Mouse (Mus musculus) right cerebral cortex, postnatal 25 days (tissue): ENCODE results near the gene Vmn1r135.
"Not testable (repeated sequence)": the region's sequence is repeated elsewhere in the genome, so short reads cannot be mapped to it uniquely, and the experiment has no call there.

Source experiments
- DNase-seq: peaks from one replicate; pipeline ENCODE4 v3.0.0; 2022

The Vmn1r135 gene

DNA sequence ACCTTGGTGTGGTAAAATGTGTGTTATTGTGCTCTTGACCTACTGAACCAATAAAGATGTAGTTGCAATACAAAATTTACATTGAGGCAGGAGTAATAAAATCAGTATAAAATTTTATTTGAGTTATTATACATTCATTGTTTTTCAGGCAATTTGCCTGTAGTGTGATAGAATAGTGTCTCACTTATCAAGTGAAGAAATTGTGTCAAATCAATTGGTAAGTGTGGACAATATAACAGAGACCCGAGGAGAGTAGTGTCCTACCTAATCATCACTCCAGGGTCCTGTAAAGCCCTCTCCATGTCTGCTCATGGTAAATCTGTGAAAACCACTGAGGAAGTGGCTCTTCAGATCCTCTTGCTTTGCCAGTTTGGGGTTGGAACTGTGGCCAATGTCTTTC, at the start of gene Vmn1r135:
Gene Vmn1r135 (plus strand): TSS at position 301 of the 400 bp plus-strand sequence.
- DNase-seq, result not testable (repeated sequence)

DNA sequence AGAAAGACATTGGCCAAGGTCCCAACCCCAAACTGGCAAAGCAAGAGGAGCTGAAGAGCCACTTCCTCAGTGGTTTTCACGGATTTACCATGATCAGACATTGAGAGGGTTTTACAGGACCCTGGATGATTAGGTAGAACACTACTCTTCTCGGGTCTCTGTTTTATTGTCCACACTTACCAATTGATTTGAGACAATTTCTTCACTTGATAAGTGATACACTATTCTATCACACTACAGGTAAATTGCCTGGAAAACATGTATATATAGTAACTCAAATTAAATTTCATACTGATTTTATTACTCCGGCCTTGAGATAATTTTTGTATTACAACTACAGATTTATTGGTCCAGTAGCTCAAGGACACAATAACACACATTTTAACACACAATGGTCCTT, 35.5 kb upstream of the Vmn1r135 start, which contains the start of gene Gm4177:
Gene Gm4177 (minus strand): TSS at position 101 of the 400 bp plus-strand sequence.
- not testable (repeated sequence) for DNase-seq

DNA sequence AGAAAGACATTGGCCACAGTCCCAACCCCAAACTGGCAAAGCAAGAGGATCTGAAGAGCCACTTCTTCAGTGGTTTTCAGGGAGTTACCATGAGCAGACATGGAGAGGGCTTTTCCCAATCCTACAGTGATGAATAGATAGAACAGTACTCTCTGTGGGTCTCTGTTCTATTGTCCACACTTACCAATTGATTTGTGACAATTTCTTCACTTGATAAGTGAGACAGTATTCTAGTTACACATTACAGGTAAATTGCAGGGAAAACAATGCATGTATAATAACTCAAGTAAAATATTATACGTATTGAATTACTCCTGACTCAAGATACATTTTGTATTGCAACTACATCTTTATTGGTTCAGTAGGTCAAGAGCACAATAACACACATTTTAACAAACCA, 12.0 kb downstream of the Vmn1r135 start, which contains the start of gene Gm5725:
Gene Gm5725 (minus strand): TSS at position 101 of the 400 bp plus-strand sequence.
- not testable (repeated sequence) for DNase-seq
